Mouse (Mus musculus): Measurements from ENCODE around the gene Ank3. TPM values are rescaled to one million over a fixed set of nuclear protein-coding genes. Genes with fewer than 3 reads are reported as not detected.

The Ank3 gene
- polyA plus RNA-seq, 3 experiments from 2014 or later = 0.58 to 0.98 TPM; not detected in 1

- ATAC-seq = no peak
These were observed 616.6 kb downstream of the Ank3 start for GRCm38 (mm10) chr10:70015201-70015600.

- no peak for ATAC-seq
These were observed 620.1 kb downstream of the Ank3 start for GRCm38 (mm10) chr10:70018691-70019090.

- ATAC-seq = peak; percentile 54
These were observed 623.1 kb downstream of the Ank3 start for GRCm38 (mm10) chr10:70021667-70022066.

GRCm38 (mm10) chr10:70022596-70022995 lies 624.0 kb downstream of the Ank3 start:
- ATAC-seq = no peak

- no peak for ATAC-seq
These were observed 625.3 kb downstream of the Ank3 start for GRCm38 (mm10) chr10:70023861-70024260.

- ATAC-seq = no peak
These were observed 633.4 kb downstream of the Ank3 start for GRCm38 (mm10) chr10:70031942-70032341.

- peak; percentile 64 for ATAC-seq
These were observed 634.4 kb downstream of the Ank3 start for GRCm38 (mm10) chr10:70032982-70033381.

GRCm38 (mm10) chr10:70033856-70034255 lies 635.3 kb downstream of the Ank3 start:
- no peak for ATAC-seq

GRCm38 (mm10) chr10:70039871-70040291 lies 641.3 kb downstream of the Ank3 start:
- peak; percentile 89 for ATAC-seq

- ATAC-seq = no peak
These were observed 643.0 kb downstream of the Ank3 start for GRCm38 (mm10) chr10:70041562-70041961.

GRCm38 (mm10) chr10:70045722-70046121 lies 647.1 kb downstream of the Ank3 start:
- ATAC-seq = no peak

GRCm38 (mm10) chr10:70049771-70050170 lies 651.2 kb downstream of the Ank3 start:
- ATAC-seq = no peak

GRCm38 (mm10) chr10:70055291-70055690 lies 656.7 kb downstream of the Ank3 start:
- ATAC-seq = no peak

- no peak for ATAC-seq
These were observed 658.5 kb downstream of the Ank3 start for GRCm38 (mm10) chr10:70057064-70057463.

GRCm38 (mm10) chr10:70060021-70060688 lies 661.6 kb downstream of the Ank3 start:
- ATAC-seq = no peak

- no peak for ATAC-seq
These were observed 662.1 kb downstream of the Ank3 start for GRCm38 (mm10) chr10:70060689-70061081.

GRCm38 (mm10) chr10:70063881-70064555 lies 665.4 kb downstream of the Ank3 start:
- ATAC-seq = no peak

- ATAC-seq = no peak
These were observed 666.6 kb downstream of the Ank3 start for GRCm38 (mm10) chr10:70065191-70065590.

- ATAC-seq = no peak
These were observed 668.1 kb downstream of the Ank3 start for GRCm38 (mm10) chr10:70066497-70067168.

GRCm38 (mm10) chr10:70067169-70068115 lies 668.9 kb downstream of the Ank3 start:
- no peak for ATAC-seq

GRCm38 (mm10) chr10:70069321-70069720 lies 670.7 kb downstream of the Ank3 start:
- no peak for ATAC-seq

- ATAC-seq = no peak
These were observed 672.8 kb downstream of the Ank3 start for GRCm38 (mm10) chr10:70071334-70071733.
